Mouse (Mus musculus) cerebellum, postnatal 25 days (tissue): Measurements from ENCODE around the gene Hira.
"Not testable (repeated sequence)": the region's sequence is repeated elsewhere in the genome, so short reads cannot be mapped to it uniquely, and the experiment has no call there.

Source experiments
- DNase-seq, 2 experiments: peaks; one replicate each; pipeline ENCODE4 v3.0.0; 2021; ENCODE audit warnings: mixed read lengths in 2 of 2

Hira gene

DNA sequence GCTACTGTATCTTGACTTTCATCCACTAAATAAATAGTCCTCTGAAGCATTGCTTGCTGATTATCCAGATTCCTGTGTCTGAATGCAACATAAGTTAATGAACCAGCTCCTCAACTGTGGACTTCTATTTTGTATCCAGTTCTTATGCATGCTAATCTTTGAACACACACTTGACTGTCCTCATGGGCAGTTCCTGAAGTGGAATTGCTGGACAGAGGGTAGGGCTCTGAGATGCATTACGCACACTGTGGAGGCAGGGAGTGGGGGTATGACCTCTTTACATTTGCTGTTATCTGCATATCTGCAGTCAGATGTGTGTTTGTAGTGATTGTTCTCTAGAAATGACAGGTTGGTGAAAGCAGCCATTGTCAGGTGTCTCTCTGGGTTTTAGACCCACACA lies 51.1 kb downstream of the Hira start:
- no peak for DNase-seq

GRCm38 (mm10) chr16:18938321-18939082 lies 61.7 kb downstream of the Hira start:
- DNase-seq = no peak

DNA sequence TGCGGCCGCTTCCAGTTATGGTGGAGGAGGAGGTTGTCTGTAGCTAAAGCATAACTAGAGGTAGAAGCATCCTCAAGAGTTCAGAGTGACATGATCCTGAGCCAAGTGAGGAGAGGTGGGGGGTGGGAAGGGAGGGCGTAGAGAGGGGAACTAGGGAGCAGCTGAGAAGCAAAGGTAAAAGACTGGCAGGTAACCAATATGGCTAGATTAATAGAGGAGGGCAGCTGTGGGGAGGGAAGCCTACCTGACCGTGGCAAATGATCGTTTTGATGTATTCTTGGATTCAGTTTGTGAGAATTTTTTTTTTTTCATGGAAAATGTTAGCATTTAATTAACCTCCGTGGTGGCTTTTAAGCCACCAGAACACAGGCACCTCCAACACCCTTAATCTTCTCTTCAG lies 67.1 kb downstream of the Hira start:
- DNase-seq = no peak

- DNase-seq = no peak
Observed at GRCm38 (mm10) chr16:18948941-18949340, 72.1 kb downstream of the Hira start.

DNA sequence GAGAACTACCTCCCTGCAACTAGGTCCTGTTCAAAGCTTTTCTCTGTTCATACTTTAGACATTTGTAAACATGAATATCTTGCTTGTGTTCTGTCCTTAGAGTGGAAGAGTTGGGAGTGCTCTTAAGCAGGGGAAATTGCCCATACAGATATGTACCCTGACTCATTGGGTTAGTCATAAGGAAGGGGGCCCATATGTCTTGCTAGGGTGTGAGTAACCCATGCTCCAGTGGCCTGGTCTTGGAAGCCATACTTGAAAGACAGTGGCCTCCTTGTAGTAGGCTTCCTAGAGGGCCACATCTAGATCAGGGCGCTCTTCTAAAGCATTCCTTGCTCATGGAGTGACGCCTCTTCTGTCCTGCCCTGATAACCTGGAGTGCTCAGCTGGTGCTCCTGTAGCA lies 73.5 kb downstream of the Hira start:
- no peak for DNase-seq

- no peak for DNase-seq
Observed at GRCm38 (mm10) chr16:18952813-18953212, 76.0 kb downstream of the Hira start.

GRCm38 (mm10) chr16:18955070-18955469 lies 78.2 kb downstream of the Hira start:
- DNase-seq = no peak

DNA sequence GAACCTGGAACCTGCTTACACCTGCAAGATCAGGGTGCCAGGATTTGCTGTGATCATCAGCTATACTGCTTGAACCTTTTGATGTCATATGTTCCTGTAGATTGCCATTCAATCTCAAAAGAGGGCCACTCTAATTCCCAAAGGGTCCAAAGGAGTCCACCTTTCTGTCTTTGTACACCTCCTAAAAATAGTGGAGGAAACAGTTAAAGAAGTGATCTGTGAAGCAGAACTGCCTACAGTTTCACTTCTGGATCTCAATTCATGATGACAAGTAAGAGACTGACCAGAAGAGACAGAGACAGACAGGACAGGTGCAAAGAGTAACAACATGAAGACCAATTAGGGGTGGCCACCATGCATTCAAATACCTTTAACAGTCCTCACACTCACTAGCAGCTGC lies 86.6 kb downstream of the Hira start:
- DNase-seq = no peak

DNA sequence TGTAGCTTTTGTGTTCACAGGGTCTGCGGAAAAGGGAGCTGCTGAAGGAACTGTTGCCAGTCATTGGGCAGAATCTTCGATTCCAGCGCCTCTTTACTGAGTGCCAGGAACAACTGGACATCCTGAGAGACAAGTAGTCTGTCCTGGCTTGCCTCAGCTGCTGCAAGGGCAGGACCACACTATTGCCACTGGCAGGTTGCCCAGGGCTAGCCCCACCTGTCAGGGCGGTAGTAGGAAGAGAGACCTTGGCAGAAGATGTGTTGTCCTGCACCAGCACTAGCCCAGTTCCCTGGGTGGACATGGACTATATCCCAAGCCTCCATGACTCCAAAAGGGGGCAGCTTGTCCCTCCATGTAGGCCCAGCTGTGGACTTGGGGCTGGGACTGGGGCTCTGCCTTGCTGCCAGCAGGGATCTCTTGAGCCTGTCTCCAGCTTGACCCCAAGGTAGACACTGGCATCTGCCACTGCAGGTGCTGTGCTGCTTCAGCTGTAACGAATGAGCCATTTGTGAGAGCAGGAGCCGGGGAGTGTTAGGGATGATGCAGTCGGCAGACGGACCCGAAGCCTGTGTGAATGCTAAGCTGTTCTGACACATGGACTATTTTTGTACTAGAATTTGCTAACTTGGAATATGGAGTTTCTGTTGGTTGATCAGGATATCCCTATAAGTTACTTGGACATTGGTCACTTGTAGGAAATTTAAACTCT lies 92.7 kb downstream of the Hira start:
- DNase-seq = peak in 1 of 2 experiments; percentile 30

DNA sequence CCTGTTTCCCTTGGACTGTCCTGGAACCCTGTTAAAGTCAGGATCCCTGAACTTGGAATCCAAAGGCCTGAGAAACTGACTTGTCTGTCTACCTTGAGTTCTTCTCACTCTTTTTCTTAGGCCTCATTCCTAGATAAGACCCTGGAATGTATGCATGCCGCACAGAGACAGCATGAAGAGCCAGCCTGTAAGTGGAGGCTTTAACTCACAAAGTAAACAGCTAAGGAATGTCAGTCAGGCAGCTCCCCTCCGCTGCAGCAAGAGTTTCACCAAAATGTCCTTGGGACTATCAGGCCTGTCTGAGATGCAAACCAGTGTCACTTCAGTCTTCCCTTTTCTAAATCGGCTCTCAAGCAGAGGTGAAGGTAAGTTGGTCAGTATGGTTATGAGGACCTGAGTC lies 94.0 kb downstream of the Hira start:
- DNase-seq = no peak

DNA sequence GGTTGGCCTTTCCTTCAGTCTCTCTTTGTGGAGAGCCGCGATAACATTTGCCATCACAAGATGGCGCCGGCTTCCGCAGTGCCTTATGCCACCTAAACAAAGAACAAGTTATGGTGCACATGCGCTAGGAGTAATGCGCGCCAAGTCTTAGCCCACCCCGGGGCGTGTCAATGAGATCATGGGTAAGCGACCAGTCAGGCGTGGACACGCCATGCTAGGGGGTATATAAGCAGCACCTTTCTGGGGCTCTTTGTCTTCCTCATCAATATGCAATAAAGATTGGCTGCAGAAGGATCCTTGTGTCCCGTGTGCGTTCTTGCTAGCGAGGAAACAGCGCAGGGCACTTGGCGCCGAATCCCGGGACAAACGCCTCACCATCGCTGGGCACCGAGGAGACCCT lies 98.8 kb downstream of the Hira start:
- not testable (repeated sequence) for DNase-seq

GRCm38 (mm10) chr16:18976315-18976714 lies 99.5 kb downstream of the Hira start:
- no peak for DNase-seq

GRCm38 (mm10) chr16:18986381-18986780 lies 109.5 kb downstream of the Hira start:
- DNase-seq = no peak

DNA sequence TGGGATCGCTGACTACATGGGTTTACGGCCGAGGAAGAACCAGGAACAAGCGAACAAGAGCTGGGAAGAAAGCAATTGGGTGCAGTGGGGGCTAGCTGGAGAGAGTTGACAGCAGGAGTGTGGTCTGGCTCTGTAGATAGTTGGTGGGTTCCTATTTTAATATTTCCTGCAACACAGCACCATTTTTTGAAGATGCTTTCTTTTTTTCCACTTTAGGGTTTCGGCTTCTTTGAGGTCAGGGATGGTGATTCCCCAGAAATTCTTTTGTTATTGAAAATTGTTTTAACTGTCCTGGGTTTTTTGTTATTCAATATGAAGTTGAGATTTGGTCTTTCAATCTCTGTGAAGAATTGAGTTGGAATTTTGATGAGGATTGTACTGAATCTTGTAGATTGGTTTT lies 110.0 kb downstream of the Hira start:
- DNase-seq = no peak

- DNase-seq = not testable (repeated sequence)
Observed at GRCm38 (mm10) chr16:19002610-19003389, 126.0 kb downstream of the Hira start.

DNA sequence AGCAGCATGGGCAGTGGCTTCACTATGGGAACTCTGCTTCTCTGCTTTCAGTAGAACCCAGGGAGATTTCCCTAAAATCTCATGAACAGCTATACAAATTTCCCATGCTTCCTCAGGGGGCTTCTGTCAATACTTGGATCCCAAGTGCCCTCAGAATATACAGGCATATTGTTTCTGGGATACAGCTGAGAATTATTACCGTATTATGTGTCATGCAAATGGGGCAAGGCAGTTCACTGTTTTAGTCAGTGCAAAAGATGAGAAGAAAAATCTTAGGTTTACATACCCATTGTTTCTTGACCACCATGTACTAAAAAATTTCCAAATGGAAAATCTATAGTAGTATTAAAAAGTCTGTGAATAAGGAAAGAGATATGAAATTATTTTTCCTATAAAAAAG lies 126.9 kb downstream of the Hira start:
- DNase-seq = no peak

- no peak for DNase-seq
Observed at GRCm38 (mm10) chr16:19005298-19005697, 128.5 kb downstream of the Hira start.

- no peak for DNase-seq
Observed at GRCm38 (mm10) chr16:19006715-19007114, 129.9 kb downstream of the Hira start.

DNA sequence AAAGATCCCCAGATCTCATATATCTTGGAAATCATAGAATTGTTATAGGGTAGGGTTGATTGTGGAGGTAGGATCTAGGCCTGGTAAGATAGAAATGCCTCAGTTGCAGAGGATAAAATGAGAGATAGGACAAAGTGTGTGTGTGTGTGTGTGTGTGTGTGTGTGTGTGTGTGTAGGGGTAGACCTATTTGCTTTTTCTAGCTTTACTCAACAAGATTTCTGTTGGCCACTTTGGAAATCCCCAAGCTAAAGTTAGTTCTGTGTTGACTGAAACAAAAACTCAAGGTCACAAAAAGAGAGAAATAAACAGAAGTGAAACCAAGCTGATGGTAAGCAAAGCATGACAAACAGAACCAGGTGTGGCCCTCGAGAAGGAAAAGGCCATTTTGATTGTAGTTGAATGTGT lies 130.4 kb downstream of the Hira start:
- not testable (repeated sequence) for DNase-seq

DNA sequence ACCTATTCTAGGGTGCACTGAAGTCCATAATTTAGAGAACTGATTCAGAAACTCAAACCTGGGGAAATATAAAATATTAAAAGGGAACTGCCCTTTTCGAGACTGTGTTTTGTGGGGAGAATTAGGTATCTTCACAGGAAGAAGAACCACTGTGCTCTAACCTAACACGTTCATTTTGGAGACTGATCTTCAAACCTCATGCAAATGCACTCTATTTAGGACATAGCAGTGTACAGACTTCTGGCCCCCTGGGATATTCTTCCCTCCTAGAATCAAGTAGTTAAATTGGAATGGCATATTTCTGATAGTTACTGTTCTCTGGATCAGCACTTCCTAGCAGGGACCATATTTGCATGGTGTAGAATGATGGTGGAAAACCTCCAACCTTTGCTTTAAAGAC lies 133.9 kb downstream of the Hira start:
- no peak for DNase-seq

GRCm38 (mm10) chr16:19013550-19013949 lies 136.7 kb downstream of the Hira start:
- no peak for DNase-seq

- DNase-seq = no peak
Observed at GRCm38 (mm10) chr16:19014650-19015049, 137.8 kb downstream of the Hira start.
